Mouse (Mus musculus) gastrocnemius, postnatal 36 days (tissue): Measurements from ENCODE around the gene Jup. TPM values are rescaled to one million over a fixed set of nuclear protein-coding genes. Genes with fewer than 3 reads are reported as not detected.

Experiments used
- DNase-seq, 2 experiments: peaks; one replicate each; pipeline ENCODE4 v3.0.0; 2022
- intact Hi-C: fragments of 180-260 bp; cut with DNase I; formaldehyde crosslinking; loops from one replicate; pipeline ENCODE4 v1.15.1; 2025
- total RNA-seq, 2 experiments: library from RNA; stranded (reverse); gene quantifications; 2 replicates each; pipeline ENCODE4 v1.2.3; 2021

The Jup gene
- total RNA-seq, 2 experiments from 2014 or later = 73.8 to 80.2 TPM

- no peak for DNase-seq
These were observed 3.8 kb downstream of the Jup start for GRCm38 (mm10) chr11:100393733-100394132.

DNA sequence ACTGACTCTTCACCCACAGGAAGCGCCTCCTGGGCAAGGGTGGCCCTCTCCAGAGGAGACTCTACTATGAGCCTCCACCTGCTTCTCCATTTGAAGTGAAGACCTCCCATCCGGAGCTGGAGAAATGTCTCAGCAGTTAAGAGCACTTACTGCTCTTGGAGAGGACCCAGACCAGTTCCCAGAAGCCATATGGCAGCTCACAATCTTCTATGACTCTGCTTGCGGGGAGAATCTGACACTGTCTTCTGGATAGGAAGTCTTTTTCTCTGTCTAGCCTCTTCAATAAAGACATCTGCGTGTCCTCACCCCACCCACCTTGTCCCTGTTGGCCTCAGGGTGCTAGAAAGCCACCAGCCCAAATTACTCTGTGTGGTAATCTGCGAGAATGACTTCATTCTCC lies 4.6 kb downstream of the Jup start:
- no peak for DNase-seq
- intact Hi-C loops = no loop called here

More at GRCm38 (mm10) chr11:100393733-100394132, 3.8 kb downstream of the Jup start:
- intact Hi-C loops = no loop called here

- no peak for DNase-seq
- intact Hi-C loops = no loop called here
These were observed 5.6 kb downstream of the Jup start for GRCm38 (mm10) chr11:100391884-100392345.

DNA sequence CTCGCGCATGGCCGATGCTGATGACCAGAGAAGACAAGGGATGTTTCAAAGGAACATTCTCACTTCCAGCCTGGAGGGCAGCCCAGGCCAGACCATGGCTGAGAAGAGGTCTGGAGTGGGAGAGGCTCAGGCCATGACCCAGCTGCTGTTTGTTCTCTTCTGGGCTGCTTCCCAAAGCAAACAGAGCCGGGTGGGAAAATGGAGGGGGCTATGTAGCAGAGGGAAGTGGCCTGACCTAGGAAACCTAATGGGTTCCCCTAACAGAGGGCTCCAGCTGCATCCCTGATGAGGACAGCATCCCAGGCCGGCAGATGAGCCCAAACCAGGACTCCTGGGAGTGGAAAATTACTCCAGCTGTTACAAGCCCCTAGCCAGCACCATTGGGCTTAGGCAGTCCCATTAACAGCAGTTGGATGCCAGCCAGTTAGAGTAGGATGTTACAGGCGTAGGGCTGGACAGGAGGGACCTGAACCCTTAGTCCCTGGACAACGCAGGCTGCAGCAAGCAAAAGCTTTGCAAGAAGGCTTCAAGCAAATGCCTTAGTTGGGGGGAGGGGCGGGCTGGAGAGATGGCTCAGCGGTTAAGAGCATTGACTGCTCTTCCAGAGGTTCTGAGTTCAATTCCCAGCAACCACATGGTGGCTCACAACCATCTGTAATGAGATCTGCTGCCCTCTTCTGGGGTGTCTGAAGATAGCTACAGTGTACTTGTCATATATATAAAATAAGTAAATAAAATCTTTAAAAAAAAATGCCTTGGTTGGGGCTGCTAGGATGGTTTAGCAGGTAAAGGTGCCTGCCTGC lies 6.3 kb downstream of the Jup start:
- intact Hi-C loops = no loop called here
- DNase-seq = peak; percentile 74 to 76

GRCm38 (mm10) chr11:100389931-100390445 lies 7.6 kb downstream of the Jup start:
- intact Hi-C loops = no loop called here
- peak; percentile 59 to 65 for DNase-seq

- peak; percentile 80 to 81 for DNase-seq
- intact Hi-C loops = no loop called here
These were observed 9.0 kb downstream of the Jup start for GRCm38 (mm10) chr11:100388588-100388987.

DNA sequence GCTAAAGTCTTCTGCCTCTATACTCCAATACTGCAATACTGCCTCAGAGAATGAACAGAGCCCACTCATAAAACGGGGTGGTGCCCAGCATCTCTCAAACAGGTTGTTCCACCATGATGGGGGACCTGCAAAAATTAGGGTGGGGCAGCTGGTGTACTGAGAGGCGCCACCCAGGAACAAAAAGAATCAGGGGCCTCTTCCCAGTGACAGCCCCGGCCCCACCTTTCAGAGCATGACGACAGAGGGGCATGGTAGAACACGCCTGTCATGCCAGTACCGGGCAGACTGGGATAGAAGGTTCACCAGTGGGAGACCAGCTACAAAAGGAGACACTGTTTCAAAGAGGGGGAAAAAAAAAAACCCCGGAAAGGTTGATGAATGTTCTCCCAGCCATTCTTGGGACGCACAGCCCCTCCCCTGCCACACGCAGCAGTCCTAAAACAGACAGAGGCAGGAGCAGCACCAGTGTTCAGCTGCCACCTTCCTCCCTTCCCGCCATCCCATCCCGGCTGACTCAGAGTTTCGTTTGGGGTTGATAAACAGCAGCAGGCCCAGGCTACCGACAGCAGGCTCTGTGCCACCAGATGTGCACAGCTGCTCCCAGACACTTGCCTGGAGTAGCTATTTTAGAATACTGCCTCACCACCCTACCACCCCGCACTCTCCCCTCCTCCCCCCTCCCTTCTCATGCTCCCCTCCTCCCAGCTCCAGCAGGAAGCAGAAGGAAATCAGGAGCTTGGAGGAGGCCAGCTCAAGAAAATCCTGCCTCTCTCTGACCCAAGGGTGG lies 9.8 kb downstream of the Jup start:
- intact Hi-C loops = no loop called here

GRCm38 (mm10) chr11:100387111-100387510 lies 10.5 kb downstream of the Jup start:
- intact Hi-C loops = no loop called here
- DNase-seq = no peak

More for the DNA sequence above, 9.8 kb downstream of the Jup start:
- DNase-seq = peak; percentile 53 to 67

- intact Hi-C loops = no loop called here
- no peak for DNase-seq
These were observed 11.0 kb downstream of the Jup start for GRCm38 (mm10) chr11:100386586-100386985.

- intact Hi-C loops = no loop called here
- no peak for DNase-seq
These were observed 12.5 kb downstream of the Jup start for GRCm38 (mm10) chr11:100385016-100385415.

- intact Hi-C loops = no loop called here
- no peak for DNase-seq
These were observed 14.9 kb downstream of the Jup start for GRCm38 (mm10) chr11:100382682-100383081.

DNA sequence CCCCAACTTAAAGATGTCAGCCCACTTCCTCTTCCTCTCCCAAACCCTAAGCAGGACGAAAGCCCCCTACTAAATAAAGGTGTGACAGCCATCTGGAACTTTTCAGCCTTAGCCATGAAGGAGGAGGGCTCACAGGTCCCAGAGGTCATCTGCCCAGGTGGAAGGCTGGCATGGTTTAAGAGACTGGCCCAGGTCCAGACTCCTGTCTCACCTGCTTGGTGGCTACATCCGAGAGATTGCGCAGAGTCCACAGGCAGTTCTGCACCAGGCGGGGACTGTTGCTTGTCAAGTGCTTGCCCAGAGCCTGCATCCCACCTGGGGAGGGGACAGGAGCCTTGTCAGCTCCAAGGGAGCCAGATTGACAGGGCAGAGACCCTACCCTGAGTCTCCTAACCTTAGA lies 18.3 kb downstream of the Jup start:
- DNase-seq = no peak
- intact Hi-C loops = no loop called here

DNA sequence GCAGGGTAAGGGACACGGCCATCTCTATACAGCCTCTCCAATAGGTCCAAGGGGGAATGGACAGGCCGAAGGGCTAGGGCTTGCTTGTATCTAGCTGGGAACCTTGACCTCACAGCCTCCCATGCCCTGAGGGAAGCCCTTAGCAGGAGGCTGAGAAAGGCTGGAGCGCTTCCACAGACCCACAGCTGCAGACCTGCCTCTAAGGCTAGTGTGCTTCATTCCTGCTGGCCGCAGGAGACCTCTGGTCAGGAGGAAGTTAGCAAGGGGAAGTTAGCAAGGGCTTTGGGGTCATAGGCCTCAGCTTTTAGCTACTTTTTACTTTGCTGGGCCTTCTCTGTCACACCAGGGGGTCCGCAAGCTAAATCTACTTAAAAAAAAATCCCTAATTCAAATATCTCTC lies 19.1 kb downstream of the Jup start:
- intact Hi-C loops = no loop called here
- no peak for DNase-seq

- intact Hi-C loops = no loop called here
- DNase-seq = no peak
These were observed 19.6 kb downstream of the Jup start for GRCm38 (mm10) chr11:100377989-100378388.

DNA sequence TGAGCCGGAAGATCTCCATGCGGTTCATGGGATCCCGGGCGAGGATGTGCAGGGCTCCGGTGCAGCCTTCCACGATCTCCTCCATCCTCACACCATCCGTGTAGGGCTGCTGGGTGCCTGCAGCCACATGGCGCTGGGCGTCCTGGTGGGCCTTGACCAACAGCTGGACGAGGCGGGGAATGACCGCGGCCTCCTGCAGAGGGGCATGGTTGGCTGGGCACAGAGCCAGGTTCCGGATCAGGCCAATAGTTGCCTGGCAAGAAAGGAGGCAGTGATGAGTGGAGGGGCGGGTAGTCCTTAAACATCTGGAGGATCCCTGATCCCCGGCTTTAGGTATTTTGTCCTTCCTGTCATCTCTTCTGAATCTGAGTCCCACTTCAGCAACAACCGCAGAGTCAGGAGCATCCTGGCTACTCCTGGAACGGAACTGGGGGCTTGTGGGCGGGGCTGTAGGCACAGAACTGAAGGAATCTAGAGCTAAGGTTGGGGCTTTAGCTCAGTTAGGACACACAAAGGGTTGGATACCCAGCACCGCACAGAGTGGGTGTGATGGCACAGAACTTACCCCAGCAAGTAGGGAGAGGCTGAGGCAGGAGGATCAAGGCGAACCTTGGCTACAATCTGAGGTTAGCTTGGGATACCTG lies 20.7 kb downstream of the Jup start:
- intact Hi-C loops = no loop called here
- DNase-seq = no peak

GRCm38 (mm10) chr11:100376005-100376404 lies 21.6 kb downstream of the Jup start:
- DNase-seq = no peak
- intact Hi-C loops = no loop called here

DNA sequence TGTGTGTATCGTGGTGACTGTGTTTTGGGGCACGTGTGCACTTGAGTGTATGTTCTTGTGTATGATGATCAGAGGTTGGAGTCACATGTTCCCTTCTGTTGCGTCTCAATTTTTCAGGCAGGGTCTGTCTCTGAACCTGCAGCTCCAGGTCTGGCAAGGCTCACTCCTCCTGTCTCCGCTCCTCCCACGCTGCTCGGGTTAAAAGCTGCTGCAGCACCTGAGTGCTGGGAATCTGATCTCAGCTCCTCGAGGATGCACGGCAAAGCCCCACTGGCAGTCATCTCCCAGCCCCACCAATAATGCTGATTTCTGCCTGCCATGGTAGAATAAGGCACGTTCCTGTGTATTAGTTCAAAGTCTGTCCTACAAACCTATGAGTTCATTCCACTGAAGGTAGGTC lies 22.4 kb downstream of the Jup start:
- intact Hi-C loops = no loop called here
- no peak for DNase-seq

GRCm38 (mm10) chr11:100371981-100372558 lies 25.5 kb downstream of the Jup start:
- intact Hi-C loops = no loop called here

DNA sequence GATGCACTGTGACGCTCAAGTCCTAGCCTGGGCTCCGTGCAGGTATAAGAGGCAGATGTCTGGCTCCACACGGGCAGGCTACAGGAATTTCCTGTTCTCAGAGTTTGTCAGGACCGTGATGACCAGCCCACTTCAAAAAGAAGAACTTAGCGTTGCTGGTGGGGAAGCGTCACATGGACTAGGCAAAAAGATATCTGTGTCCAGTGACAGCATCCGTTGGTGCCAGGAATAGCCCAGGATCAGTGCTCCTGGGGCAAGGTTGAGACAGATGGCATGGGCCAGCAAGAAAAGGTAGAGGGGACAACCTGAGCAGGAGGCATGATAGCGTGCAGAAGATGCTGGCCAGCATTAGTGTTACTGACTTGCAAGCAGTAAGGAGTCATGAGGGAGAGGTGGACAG lies 27.7 kb downstream of the Jup start:
- intact Hi-C loops = no loop called here
- DNase-seq = no peak

More at GRCm38 (mm10) chr11:100371981-100372558, 25.5 kb downstream of the Jup start:
- no peak for DNase-seq

GRCm38 (mm10) chr11:100369145-100369544 lies 28.4 kb downstream of the Jup start:
- no peak for DNase-seq
- intact Hi-C loops = no loop called here
